Mouse (Mus musculus): Measurements from ENCODE around the gene Ano10.

The Ano10 gene

GRCm38 (mm10) chr9:122247430-122248027 is 46.7 kb downstream of the Ano10 start:
- DNase-seq (ENCODE audit: extremely low read depth, low read depth, low spot score) = no peak

GRCm38 (mm10) chr9:122245879-122246278 is 48.3 kb downstream of the Ano10 start:
- DNase-seq (ENCODE audit: extremely low read depth, low read depth, low spot score) = no peak

DNA sequence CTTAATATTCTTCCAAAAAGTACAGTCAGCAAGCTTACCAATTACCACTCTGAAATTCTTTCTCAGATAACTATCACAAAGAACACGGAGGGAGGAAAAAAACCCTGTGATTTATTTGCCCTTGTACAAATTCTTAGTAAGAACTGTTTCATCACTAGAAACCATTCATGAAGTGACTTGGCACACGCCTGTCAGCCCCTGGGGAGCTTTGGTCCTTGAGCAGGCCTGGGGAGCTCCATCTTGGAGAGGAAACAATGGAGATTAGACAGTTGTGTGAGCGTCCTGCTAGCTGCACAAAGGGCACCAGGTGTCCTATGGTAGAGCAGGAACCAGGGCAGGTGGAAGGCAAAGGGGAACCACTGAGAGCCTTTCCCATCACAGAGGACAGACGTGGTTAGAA is 48.8 kb downstream of the Ano10 start:
- no peak for DNase-seq (ENCODE audit: extremely low read depth, low read depth, low spot score)

GRCm38 (mm10) chr9:122244800-122245165 is 49.4 kb downstream of the Ano10 start:
- DNase-seq (ENCODE audit: extremely low read depth, low read depth, low spot score) = no peak

- no peak for DNase-seq (ENCODE audit: extremely low read depth, low read depth, low spot score)
These were observed 50.0 kb downstream of the Ano10 start for GRCm38 (mm10) chr9:122244080-122244799.

GRCm38 (mm10) chr9:122243297-122243696 is 50.9 kb downstream of the Ano10 start:
- DNase-seq (ENCODE audit: extremely low read depth, low read depth, low spot score) = no peak

DNA sequence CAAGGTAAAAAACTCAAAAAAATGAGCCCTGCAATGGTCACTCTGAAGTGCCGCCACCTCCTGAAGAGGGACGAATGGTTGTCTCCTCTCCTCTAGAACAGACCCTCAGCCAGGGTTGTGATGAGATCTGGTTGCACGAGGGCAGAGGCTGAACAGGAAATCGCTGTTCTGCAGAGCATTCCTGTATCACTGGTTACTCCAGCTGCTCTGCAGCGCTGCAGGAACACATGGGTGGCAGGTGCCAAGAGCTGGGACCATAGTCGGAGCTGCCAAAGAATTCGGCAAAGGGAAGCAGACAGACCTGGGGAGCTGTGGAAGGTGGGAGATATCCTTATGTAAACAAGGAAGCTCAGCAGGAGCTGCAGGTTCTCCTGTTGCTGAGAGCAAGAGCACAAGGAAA is 51.4 kb downstream of the Ano10 start:
- DNase-seq (ENCODE audit: extremely low read depth, low read depth, low spot score) = no peak

DNA sequence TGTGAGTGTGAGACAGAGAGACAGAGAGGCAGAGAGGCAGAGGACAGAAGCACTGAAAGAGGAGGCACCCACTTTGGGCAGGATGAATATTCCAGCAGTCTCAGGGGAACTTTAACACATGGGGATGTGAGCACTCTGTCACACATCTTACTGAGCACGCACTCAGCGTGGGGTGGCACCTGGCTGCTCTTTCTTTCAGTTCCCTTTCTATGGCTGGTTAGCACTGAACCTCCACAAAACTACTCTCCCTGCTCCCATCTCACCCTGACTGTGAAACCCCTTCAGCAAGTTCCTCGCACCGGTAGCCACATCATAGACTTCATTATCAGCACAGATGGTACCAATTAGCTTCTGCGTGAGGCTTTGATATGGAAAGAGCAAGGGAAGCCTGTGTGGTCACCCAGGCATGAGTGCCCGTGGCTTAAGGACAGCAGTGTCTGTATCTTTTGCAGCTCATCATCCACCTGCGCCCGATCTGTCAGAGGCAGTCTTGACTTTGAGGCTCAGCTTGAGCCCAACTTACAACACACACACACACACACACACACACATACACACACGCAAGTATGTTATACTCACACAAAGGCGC is 52.3 kb downstream of the Ano10 start:
- no peak for DNase-seq (ENCODE audit: extremely low read depth, low read depth, low spot score)

DNA sequence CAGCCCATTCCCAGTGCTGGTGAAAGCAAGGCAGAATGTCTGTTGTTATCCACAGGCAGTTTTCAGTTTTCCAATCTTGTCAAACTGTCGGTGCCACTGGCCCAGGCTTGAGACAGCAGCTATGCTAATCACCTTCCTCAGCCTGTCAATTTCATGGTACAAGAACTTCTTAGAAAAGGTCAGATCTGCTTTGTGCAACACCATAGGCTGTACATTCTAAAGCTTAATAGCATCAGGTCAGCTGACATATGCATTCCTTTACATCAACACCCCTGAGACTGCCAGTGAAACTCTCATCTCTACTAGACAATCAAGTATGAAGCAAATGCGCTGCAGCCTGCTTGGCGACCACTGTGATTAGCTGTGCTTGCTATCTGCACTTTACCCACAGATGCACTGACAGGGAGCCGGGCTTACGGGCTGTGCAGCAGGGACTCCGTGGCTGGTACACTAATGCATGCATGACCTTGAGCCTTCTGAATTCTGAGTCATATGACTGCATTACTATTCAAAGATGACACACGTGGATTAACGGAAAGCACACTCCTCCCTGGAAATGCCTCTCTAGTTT is 53.5 kb downstream of the Ano10 start:
- no peak for DNase-seq (ENCODE audit: extremely low read depth, low read depth, low spot score)

- no peak for DNase-seq (ENCODE audit: extremely low read depth, low read depth, low spot score)
These were observed 59.5 kb downstream of the Ano10 start for GRCm38 (mm10) chr9:122234741-122235140.

- DNase-seq (ENCODE audit: extremely low read depth, low read depth, low spot score) = no peak
These were observed 60.3 kb downstream of the Ano10 start for GRCm38 (mm10) chr9:122233972-122234345.

DNA sequence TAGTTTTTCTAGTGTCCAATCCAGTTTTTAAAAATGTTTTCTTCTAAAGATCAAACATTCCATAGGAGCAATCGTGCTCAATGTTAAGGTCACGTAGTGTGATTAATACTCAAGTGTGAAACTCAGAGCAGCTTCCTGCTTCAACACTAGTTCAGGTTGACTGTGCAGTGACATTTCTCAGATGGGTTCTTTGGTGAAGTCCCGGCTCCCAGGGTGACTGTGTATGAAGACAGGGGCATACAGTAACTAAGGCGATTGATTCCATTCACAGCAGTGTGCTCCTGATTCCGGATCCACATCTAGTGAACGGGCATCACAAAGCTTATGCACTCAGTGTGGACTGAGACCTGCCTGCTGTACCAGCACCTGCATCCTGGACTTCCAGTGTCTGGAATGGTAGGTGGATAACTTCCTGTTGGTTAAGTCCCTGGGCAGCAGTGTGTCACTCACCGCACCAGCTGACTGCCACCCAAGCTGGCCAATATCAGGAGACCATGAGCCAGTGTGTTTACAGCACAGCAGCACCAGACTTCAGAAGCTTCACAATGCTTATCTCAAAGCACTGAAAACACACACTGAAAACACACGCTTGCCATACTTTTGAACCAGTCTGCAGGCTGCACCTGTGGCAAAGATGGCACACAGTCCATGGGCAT is 60.8 kb downstream of the Ano10 start:
- no peak for DNase-seq (ENCODE audit: extremely low read depth, low read depth, low spot score)

DNA sequence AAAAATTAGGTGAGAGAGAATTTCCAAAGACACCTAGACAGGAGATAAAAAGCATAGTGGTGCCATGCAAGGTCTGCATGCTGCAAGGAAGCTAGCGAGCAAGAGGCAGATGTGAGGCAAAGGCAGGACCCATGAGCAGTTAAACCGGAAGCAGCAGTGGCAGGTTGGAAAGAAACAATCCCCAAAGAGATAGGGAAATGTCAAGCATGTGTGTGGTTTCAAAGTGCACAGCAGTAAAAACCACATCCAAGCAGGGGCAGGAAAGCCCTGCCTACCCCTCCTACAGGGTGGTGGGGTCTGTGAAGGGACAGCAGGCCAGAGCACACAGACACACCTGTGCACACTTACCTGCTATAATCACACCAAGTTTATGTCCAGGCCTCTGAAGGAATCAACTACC is 61.3 kb downstream of the Ano10 start:
- DNase-seq (ENCODE audit: extremely low read depth, low read depth, low spot score) = no peak

DNA sequence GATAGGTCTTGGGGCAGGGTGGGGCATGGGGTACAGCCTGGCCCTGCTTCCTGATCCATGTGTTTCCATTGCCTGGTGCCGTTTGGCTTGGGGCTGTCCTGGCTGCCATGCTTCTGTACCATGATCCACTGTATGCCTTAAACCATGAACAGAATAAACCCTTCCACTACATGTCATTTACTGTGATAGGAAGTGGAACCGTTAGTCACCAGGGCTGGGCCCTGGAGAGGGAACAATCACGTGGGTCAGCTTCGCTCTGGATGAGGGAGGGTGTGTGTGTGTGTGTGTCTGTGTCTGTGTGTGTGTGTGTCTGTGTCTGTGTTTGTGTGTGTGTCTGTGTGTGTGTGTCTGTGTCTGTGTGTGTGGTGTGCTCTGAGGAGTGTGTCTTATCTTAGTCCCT is 63.5 kb downstream of the Ano10 start:
- no peak for DNase-seq (ENCODE audit: extremely low read depth, low read depth, low spot score)

GRCm38 (mm10) chr9:122226419-122226818 is 67.8 kb downstream of the Ano10 start:
- no peak for DNase-seq (ENCODE audit: extremely low read depth, low read depth, low spot score)

DNA sequence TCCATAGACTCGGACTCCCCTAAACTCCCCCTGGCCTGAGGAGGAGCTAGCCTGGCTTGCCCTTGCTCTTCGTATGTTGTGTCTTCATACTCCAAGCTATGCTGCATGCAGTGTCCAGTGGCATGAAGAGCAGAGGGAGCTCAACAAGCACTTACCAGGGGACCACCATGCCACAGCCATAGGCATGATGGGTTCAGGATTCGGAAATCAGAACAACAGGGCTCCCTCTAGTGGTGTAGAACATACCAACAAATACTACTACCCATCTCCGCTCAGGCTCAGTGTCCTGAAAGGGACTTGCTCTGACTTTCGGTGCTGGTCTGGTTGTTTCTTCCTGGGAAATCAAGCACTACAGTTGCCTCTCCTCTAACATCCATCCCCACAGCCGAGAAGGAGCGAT is 68.9 kb downstream of the Ano10 start:
- no peak for DNase-seq (ENCODE audit: extremely low read depth, low read depth, low spot score)

DNA sequence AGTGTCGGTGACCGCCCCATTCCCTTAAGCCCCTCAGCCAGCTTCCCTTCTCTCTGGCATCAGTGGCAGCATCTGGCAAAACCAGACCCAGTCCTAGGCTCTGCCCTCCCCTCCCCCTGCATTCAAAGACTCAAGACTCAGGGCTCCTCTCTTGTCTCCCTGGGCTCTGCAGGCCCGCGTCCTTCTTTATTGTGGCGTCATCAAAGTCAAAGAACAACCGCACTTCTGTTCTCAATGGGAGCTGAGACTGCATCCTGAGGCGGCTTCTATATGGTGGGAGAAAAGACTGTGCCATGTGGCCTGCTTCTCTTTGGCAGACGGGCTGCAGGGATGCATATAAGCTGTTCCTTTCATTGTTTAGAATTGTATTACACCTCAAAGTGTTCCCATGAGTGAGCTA is 71.2 kb downstream of the Ano10 start:
- DNase-seq (ENCODE audit: extremely low read depth, low read depth, low spot score) = no peak

GRCm38 (mm10) chr9:122219934-122220333 is 74.3 kb downstream of the Ano10 start:
- DNase-seq (ENCODE audit: extremely low read depth, low read depth, low spot score) = no peak

- DNase-seq (ENCODE audit: extremely low read depth, low read depth, low spot score) = no peak
These were observed 77.2 kb downstream of the Ano10 start for GRCm38 (mm10) chr9:122216945-122217529.

DNA sequence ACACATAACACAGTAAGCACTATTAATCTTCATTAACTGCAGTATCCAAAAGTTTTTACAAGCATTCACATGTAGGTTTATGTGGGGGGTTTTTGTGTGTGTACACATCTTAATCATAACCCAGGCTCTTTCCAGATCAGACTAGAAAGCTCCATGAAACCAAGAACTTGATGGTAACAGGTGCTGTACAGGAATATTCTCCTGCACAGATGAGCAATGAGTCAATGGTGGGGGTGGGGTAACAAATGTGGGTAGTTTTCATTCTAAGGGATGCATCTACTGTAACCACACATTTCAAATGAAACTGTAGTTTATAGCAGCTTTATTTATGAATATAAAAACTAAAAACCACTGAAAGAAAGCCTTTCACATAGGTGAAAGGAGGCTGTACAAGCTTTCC is 79.1 kb downstream of the Ano10 start:
- DNase-seq (ENCODE audit: extremely low read depth, low read depth, low spot score) = no peak

GRCm38 (mm10) chr9:122208311-122208710 is 85.9 kb downstream of the Ano10 start:
- DNase-seq (ENCODE audit: extremely low read depth, low read depth, low spot score) = no peak
